9 mouse cellular contexts compared by ENCODE assay signal in genomic region chr17:31776949-31777607, GRCm38 (mm10).
DNase-seq lines count a peak whose midpoint lies in the region; ATAC-seq and TF ChIP-seq lines count a peak whose summit lies in the region.
"Had no signal": no experiment of that assay in that cellular context is flagged by ENCODE, and none has a peak within 500 bp of the region (broad histone marks: within the 10 kb centered on the region; RNA-seq: fewer than 3 reads in every experiment).

No protein-coding gene starts in this region.

- no peak for TF ChIP-seq EP300 in stomach, postnatal 0 days (optimal IDR thresholded peaks at IDR 0.05)

- ATAC-seq in liver, embryonic 11.5 days (replicated peaks; ENCODE audit: low FRiP score) = no peak; the same call in 1 of the 2 replicates
- ATAC-seq in embryonic facial prominence, embryonic 13.5 days (ENCODE audit: insufficient number of reproducible peaks, insufficient read depth, low FRiP score, low TSS enrichment, low read depth) = peak; percentile 84
- peak; percentile 66 for ATAC-seq in inflammation-experienced regulatory T-cells, adult 6 months
- ATAC-seq in lung, embryonic 16.5 days (ENCODE audit: low read depth) = peak; percentile 95
- peak; percentile 84 for ATAC-seq in stomach, postnatal 0 days (ENCODE audit: low FRiP score, low TSS enrichment)

- no peak overlapping the region for H3K4me2 ChIP-seq in liver, embryonic 11.5 days
- H3K4me2 ChIP-seq in embryonic facial prominence, embryonic 13.5 days = no peak overlapping the region
- peak overlapping the region; percentile 19; the same call in 1 of the 2 replicates for H3K4me2 ChIP-seq in lung, embryonic 16.5 days (ENCODE audit: low read depth, low read length)
- H3K4me2 ChIP-seq in stomach, postnatal 0 days (replicated peaks; ENCODE audit: low read depth) = no peak overlapping the region
- H3K4me2 ChIP-seq: liver, embryonic 15.5 days had no signal

- H3K27ac ChIP-seq in liver, embryonic 11.5 days (ENCODE audit: low read depth, low read length) = no peak overlapping the region
- peak overlapping the region; percentile 72 for H3K27ac ChIP-seq in embryonic facial prominence, embryonic 13.5 days
- peak overlapping the region; percentile 85 for H3K27ac ChIP-seq in lung, embryonic 16.5 days (ENCODE audit: low read length)
- peak overlapping the region; percentile 84 for H3K27ac ChIP-seq in stomach, postnatal 0 days (replicated peaks)
- H3K27ac ChIP-seq: liver, embryonic 15.5 days had no signal

- no peaks in the 10 kb centered on the region for H3K36me3 ChIP-seq in liver, embryonic 11.5 days (ENCODE audit: control insufficient read depth, insufficient read depth, low read length)
- no peaks in the 10 kb centered on the region for H3K36me3 ChIP-seq in embryonic facial prominence, embryonic 13.5 days
- H3K36me3 ChIP-seq in lung, embryonic 16.5 days (ENCODE audit: control insufficient read depth, insufficient read depth, low read length) = no peaks in the 10 kb centered on the region
- no peaks in the 10 kb centered on the region for H3K36me3 ChIP-seq in stomach, postnatal 0 days (ENCODE audit: control insufficient read depth, insufficient read depth, low read length)
- H3K36me3 ChIP-seq: liver, embryonic 15.5 days had no signal

- no peaks in the 10 kb centered on the region for H3K9me3 ChIP-seq in liver, embryonic 11.5 days (ENCODE audit: control insufficient read depth, low read length)
- no peaks in the 10 kb centered on the region for H3K9me3 ChIP-seq in embryonic facial prominence, embryonic 13.5 days
- no peaks in the 10 kb centered on the region for H3K9me3 ChIP-seq in lung, embryonic 16.5 days (ENCODE audit: control insufficient read depth, low read length)
- no peaks in the 10 kb centered on the region for H3K9me3 ChIP-seq in stomach, postnatal 0 days (ENCODE audit: control insufficient read depth, low read length)
- H3K9me3 ChIP-seq: liver, embryonic 15.5 days had no signal

- H3K4me3 ChIP-seq in liver, embryonic 11.5 days (ENCODE audit: low read depth, low read length) = no peak overlapping the region
- no peak overlapping the region for H3K4me3 ChIP-seq in embryonic facial prominence, embryonic 13.5 days
- H3K4me3 ChIP-seq in lung, embryonic 16.5 days (ENCODE audit: low read length) = no peak overlapping the region
- H3K4me3 ChIP-seq in stomach, postnatal 0 days (ENCODE audit: low read depth, low read length) = no peak overlapping the region
- H3K4me3 ChIP-seq: liver, embryonic 15.5 days had no signal

- H3K27me3 ChIP-seq in liver, embryonic 11.5 days (replicated peaks; ENCODE audit: control insufficient read depth, insufficient read depth, low read length) = no peaks in the 10 kb centered on the region
- H3K27me3 ChIP-seq in embryonic facial prominence, embryonic 13.5 days = no peaks in the 10 kb centered on the region
- H3K27me3 ChIP-seq in lung, embryonic 16.5 days (ENCODE audit: control insufficient read depth, insufficient read depth, low read depth, low read length) = no peaks in the 10 kb centered on the region
- H3K27me3 ChIP-seq in stomach, postnatal 0 days (ENCODE audit: control insufficient read depth, insufficient read depth, low read length) = no peaks in the 10 kb centered on the region
- H3K27me3 ChIP-seq: liver, embryonic 15.5 days had no signal

- WGBS in liver, embryonic 11.5 days = 52% methylated on average over 9 of the region's 9 CpGs
- 25% methylated on average over 9 of the region's 9 CpGs for WGBS in embryonic facial prominence, embryonic 13.5 days
- 21% methylated on average over 9 of the region's 9 CpGs for WGBS in lung, embryonic 16.5 days
- WGBS in stomach, postnatal 0 days = 15% methylated on average over 9 of the region's 9 CpGs

- H3K9ac ChIP-seq in liver, embryonic 11.5 days (ENCODE audit: low read depth, low read length) = no peak overlapping the region
- no peak overlapping the region for H3K9ac ChIP-seq in embryonic facial prominence, embryonic 13.5 days
- H3K9ac ChIP-seq in lung, embryonic 16.5 days (ENCODE audit: low read length) = peak overlapping the region; percentile 33; the same call in 1 of the 2 replicates
- H3K9ac ChIP-seq in stomach, postnatal 0 days (ENCODE audit: low read length) = no peak overlapping the region
- H3K9ac ChIP-seq: liver, embryonic 15.5 days had no signal

- H3K4me1 ChIP-seq in liver, embryonic 11.5 days (replicated peaks; ENCODE audit: control insufficient read depth, insufficient read depth, low read length) = peaks cover 7% of the 10 kb centered on the region
- H3K4me1 ChIP-seq in embryonic facial prominence, embryonic 13.5 days = peaks cover 16% of the 10 kb centered on the region
- peaks cover 32% of the 10 kb centered on the region for H3K4me1 ChIP-seq in lung, embryonic 16.5 days (replicated peaks; ENCODE audit: control insufficient read depth, insufficient read depth, low read length)
- H3K4me1 ChIP-seq in stomach, postnatal 0 days (replicated peaks; ENCODE audit: control insufficient read depth, insufficient read depth) = peaks cover 13% of the 10 kb centered on the region
- H3K4me1 ChIP-seq: liver, embryonic 15.5 days had no signal

- TF ChIP-seq CTCF in stomach, postnatal 0 days (IDR thresholded peaks at IDR 0.05; ENCODE audit: low read depth) = no peak

- DNase-seq in liver = peak; percentile 54
- no peak for DNase-seq in liver, embryonic 11.5 days (ENCODE audit: low spot score)
- peak; percentile 63 for DNase-seq in stomach, postnatal 0 days (ENCODE audit: low spot score)
- DNase-seq in layer of hippocampus, postnatal 25 days (ENCODE audit: extremely low spot score in 1 of 2, low spot score in 1 of 2) = no peak
- DNase-seq in spleen, adult 12 weeks (ENCODE audit: low spot score) = no peak

Comparison
In these comparisons a context has a peak if more than half of its experiments do, and no peak if none do; other contexts are left out.
1. DNase-seq: peak in liver (single experiment) and stomach, postnatal 0 days (single experiment); none in liver, embryonic 11.5 days (single experiment), layer of hippocampus, postnatal 25 days (0 of 2) and spleen, adult 12 weeks (single experiment).